19 mouse cellular contexts compared by ENCODE assay signal in genomic region chr4:34148956-34149739, GRCm38 (mm10).
"Had no signal": no experiment of that assay in that cellular context is flagged by ENCODE, and none has a peak within 500 bp of the region (broad histone marks: within the 10 kb centered on the region; RNA-seq: fewer than 3 reads in every experiment).

No protein-coding gene starts in this region.

- DNase-seq: kidney, adult 2 months; kidney, postnatal 25 days; layer of hippocampus, adult 9-11 months; liver, postnatal 0 days; lung, embryonic 14.5 days; thymus, adult 18-20 months; thymus, postnatal 36 days had no signal

- H3K4me1 ChIP-seq: limb, embryonic 12.5 days; limb, embryonic 15.5 days; midbrain, embryonic 12.5 days; neural tube, embryonic 12.5 days; neural tube, embryonic 15.5 days had no signal

- H3K36me3 ChIP-seq: limb, embryonic 12.5 days; limb, embryonic 15.5 days; midbrain, embryonic 12.5 days; neural tube, embryonic 12.5 days; neural tube, embryonic 15.5 days had no signal

- H3K27me3 ChIP-seq: limb, embryonic 12.5 days; limb, embryonic 15.5 days; midbrain, embryonic 12.5 days; neural tube, embryonic 12.5 days; neural tube, embryonic 15.5 days had no signal

- H3K27ac ChIP-seq: kidney, postnatal 0 days; layer of hippocampus, adult 2 months; limb, embryonic 12.5 days; limb, embryonic 15.5 days; liver, embryonic 14.5 days; macrophage; midbrain, embryonic 12.5 days; neural tube, embryonic 12.5 days; neural tube, embryonic 15.5 days had no signal

- H3K4me3 ChIP-seq: layer of hippocampus, adult 2 months; limb, embryonic 12.5 days; limb, embryonic 15.5 days; midbrain, embryonic 12.5 days; neural tube, embryonic 12.5 days; neural tube, embryonic 15.5 days had no signal

- H3K9ac ChIP-seq: limb, embryonic 12.5 days; limb, embryonic 15.5 days; liver, embryonic 14.5 days; liver, postnatal 0 days; lung, embryonic 14.5 days; midbrain, embryonic 12.5 days; neural tube, embryonic 12.5 days; neural tube, embryonic 15.5 days had no signal

- ATAC-seq: liver, postnatal 0 days; lung, postnatal 0 days; midbrain, embryonic 16.5 days had no signal

- H3K9me3 ChIP-seq: limb, embryonic 12.5 days; limb, embryonic 15.5 days; midbrain, embryonic 12.5 days; neural tube, embryonic 12.5 days; neural tube, embryonic 15.5 days had no signal

- H3K4me2 ChIP-seq: limb, embryonic 12.5 days; limb, embryonic 15.5 days; liver, embryonic 11.5 days; lung, embryonic 14.5 days; midbrain, embryonic 12.5 days; neural tube, embryonic 12.5 days; neural tube, embryonic 15.5 days had no signal
